Mouse (Mus musculus): ENCODE results near the gene Scn4a.
"Not testable (repeated sequence)": the region's sequence is repeated elsewhere in the genome, so short reads cannot be mapped to it uniquely, and the experiment has no call there.

Scn4a gene

GRCm38 (mm10) chr11:106355382-106356128 lies 2.5 kb upstream of the Scn4a start:
- DNase-seq: no peak

- DNase-seq: no peak
These were observed 1.1 kb upstream of the Scn4a start for GRCm38 (mm10) chr11:106354181-106354580.

- DNase-seq: no peak
These were observed 1.1 kb downstream of the Scn4a start for GRCm38 (mm10) chr11:106351941-106352340.

- DNase-seq: no peak
These were observed 1.8 kb downstream of the Scn4a start for GRCm38 (mm10) chr11:106351253-106351652.

GRCm38 (mm10) chr11:106350853-106351252 lies 2.2 kb downstream of the Scn4a start:
- no peak for DNase-seq

GRCm38 (mm10) chr11:106349772-106350171 lies 3.3 kb downstream of the Scn4a start:
- no peak for DNase-seq

GRCm38 (mm10) chr11:106344910-106345309 lies 8.2 kb downstream of the Scn4a start:
- DNase-seq: no peak

- DNase-seq: no peak
These were observed 12.0 kb downstream of the Scn4a start for GRCm38 (mm10) chr11:106340990-106341520.

- DNase-seq: not testable (repeated sequence)
These were observed 13.8 kb downstream of the Scn4a start for GRCm38 (mm10) chr11:106339323-106339722.

GRCm38 (mm10) chr11:106338870-106339269 lies 14.2 kb downstream of the Scn4a start:
- DNase-seq: no peak

- DNase-seq: no peak
These were observed 15.1 kb downstream of the Scn4a start for GRCm38 (mm10) chr11:106338029-106338428.

- no peak for DNase-seq
These were observed 19.0 kb downstream of the Scn4a start for GRCm38 (mm10) chr11:106334066-106334465.

GRCm38 (mm10) chr11:106332458-106332857 lies 20.6 kb downstream of the Scn4a start:
- DNase-seq: no peak

- DNase-seq: peak; percentile 77
These were observed 23.4 kb downstream of the Scn4a start for GRCm38 (mm10) chr11:106329682-106330081.

GRCm38 (mm10) chr11:106329128-106329527 lies 24.0 kb downstream of the Scn4a start:
- no peak for DNase-seq

- DNase-seq: no peak
These were observed 24.6 kb downstream of the Scn4a start for GRCm38 (mm10) chr11:106328521-106328920.

- DNase-seq: no peak
These were observed 26.6 kb downstream of the Scn4a start for GRCm38 (mm10) chr11:106326475-106326874.

GRCm38 (mm10) chr11:106325566-106326206 lies 27.4 kb downstream of the Scn4a start:
- DNase-seq: peak; percentile 91

- DNase-seq: no peak
These were observed 28.2 kb downstream of the Scn4a start for GRCm38 (mm10) chr11:106324858-106325257.

GRCm38 (mm10) chr11:106318406-106319366 lies 34.4 kb downstream of the Scn4a start:
- DNase-seq: peak; percentile 50

GRCm38 (mm10) chr11:106317801-106318200 lies 35.3 kb downstream of the Scn4a start:
- DNase-seq: peak; percentile 69

- DNase-seq: no peak
These were observed 36.7 kb downstream of the Scn4a start for GRCm38 (mm10) chr11:106316416-106316815.

- DNase-seq: peak; percentile 49
These were observed 38.7 kb downstream of the Scn4a start, which contains the start of gene Cd79b for GRCm38 (mm10) chr11:106314333-106314812. Cd79b (minus strand) TSS chr11:106314762.

All from thymus, postnatal 4 days (tissue).